ENCODE assay signal across 9 mouse cellular contexts in genomic region chr17:86471684-86472083, GRCm38 (mm10). TPM values are rescaled to one million over a fixed set of nuclear protein-coding genes. Genes with fewer than 3 reads are reported as not detected.
A peak's percentile ranks its signal among the peaks of the same experiment; 100 is the strongest.
DNase-seq lines count a peak whose midpoint lies in the region; ATAC-seq and TF ChIP-seq lines count a peak whose summit lies in the region.
"Had no signal": no experiment of that assay in that cellular context is flagged by ENCODE, and none has a peak within 500 bp of the region (broad histone marks: within the 10 kb centered on the region; RNA-seq: fewer than 3 reads in every experiment).

No protein-coding gene starts in this region.

- no peak overlapping the region for H3K27ac ChIP-seq in kidney, embryonic 15.5 days
- no peak overlapping the region for H3K27ac ChIP-seq in ES-Bruce4 (ENCODE audit: insufficient read depth, low read length)
- no peak overlapping the region for H3K27ac ChIP-seq in small intestine, adult 2 months (ENCODE audit: insufficient read depth, low read depth, low read length)

- intact Hi-C loops in gastrocnemius, postnatal 36 days (cut with DNase I) = no loop called here

- no peak overlapping the region for H3K4me3 ChIP-seq in kidney, embryonic 15.5 days (replicated peaks)
- no peak overlapping the region for H3K4me3 ChIP-seq in ES-Bruce4 (ENCODE audit: low read depth, low read length)
- H3K4me3 ChIP-seq in small intestine, adult 2 months (ENCODE audit: low read depth, low read length) = no peak overlapping the region

- H3K4me1 ChIP-seq in kidney, embryonic 15.5 days = peaks cover 39% of the 10 kb centered on the region
- H3K4me1 ChIP-seq in ES-Bruce4 (ENCODE audit: control insufficient read depth, insufficient read depth, low read length) = no peaks in the 10 kb centered on the region
- peaks cover 6% of the 10 kb centered on the region; the same call in 1 of the 2 replicates for H3K4me1 ChIP-seq in small intestine, adult 2 months (ENCODE audit: control insufficient read depth, insufficient read depth, insufficient read length, low read length)

- H3K36me3 ChIP-seq in kidney, embryonic 15.5 days = no peaks in the 10 kb centered on the region
- H3K36me3 ChIP-seq in ES-Bruce4 (ENCODE audit: control insufficient read depth, insufficient read depth, low read length, poor library complexity, severe bottlenecking) = no peaks in the 10 kb centered on the region
- no peaks in the 10 kb centered on the region for H3K36me3 ChIP-seq in small intestine, adult 2 months (ENCODE audit: control insufficient read depth, insufficient read depth, low read length)

- H3K9ac ChIP-seq in kidney, embryonic 15.5 days = no peak overlapping the region
- no peak overlapping the region for H3K9ac ChIP-seq in ES-Bruce4 (ENCODE audit: low read depth, poor library complexity, severe bottlenecking)

- no peak; the same call in 1 of the 2 replicates for ATAC-seq in kidney, embryonic 15.5 days (replicated peaks; ENCODE audit: low FRiP score)

- no peaks in the 10 kb centered on the region for H3K9me3 ChIP-seq in kidney, embryonic 15.5 days (replicated peaks)
- H3K9me3 ChIP-seq in ES-Bruce4 (replicated peaks; ENCODE audit: control insufficient read depth, insufficient read depth, low read length, poor library complexity, severe bottlenecking) = no peaks in the 10 kb centered on the region

- peak; percentile 52 for TF ChIP-seq CTCF in ES-Bruce4 (IDR thresholded peaks at IDR 0.05; ENCODE audit: low read depth, low read length)
- TF ChIP-seq CTCF in small intestine, adult 2 months (IDR thresholded peaks at IDR 0.05; ENCODE audit: extremely low read depth, insufficient read length, insufficient replicate concordance, low read depth, low read length) = peak; percentile 40; the same call in 1 of the 2 replicates

- 42% methylated on average over 5 of the region's 5 CpGs for WGBS in kidney, embryonic 15.5 days
- WGBS in small intestine, adult 2 months = 22% methylated on average over 5 of the region's 5 CpGs

- no peaks in the 10 kb centered on the region for H3K27me3 ChIP-seq in kidney, embryonic 15.5 days
- H3K27me3 ChIP-seq in ES-Bruce4 (ENCODE audit: control insufficient read depth, insufficient read depth, low read length, poor library complexity, severe bottlenecking) = no peaks in the 10 kb centered on the region
- no peaks in the 10 kb centered on the region for H3K27me3 ChIP-seq in small intestine, adult 2 months (ENCODE audit: control insufficient read depth, insufficient read depth, low read length)

- peak; percentile 63 for DNase-seq in kidney, adult 11 months
- peak; percentile 89 to 90 for DNase-seq in cerebellum, postnatal 14 days
- DNase-seq in kidney, postnatal 36 days = peak; percentile 70 to 87
- DNase-seq in gastrocnemius, postnatal 36 days = no peak
- DNase-seq in gastrocnemius, postnatal 25 days = no peak

- no peak for TF ChIP-seq EP300 in ES-Bruce4 (IDR thresholded peaks at IDR 0.05; ENCODE audit: insufficient read depth, low read depth, low read length)

- TF ChIP-seq POLR2A in ES-Bruce4 (IDR thresholded peaks at IDR 0.05; ENCODE audit: insufficient read depth, low read length) = no peak
- no peak for TF ChIP-seq POLR2A in small intestine, adult 2 months (IDR thresholded peaks at IDR 0.05; ENCODE audit: low read depth, low read length)

- H3K4me2 ChIP-seq in kidney, embryonic 15.5 days = no peak overlapping the region

RNA-seq across cellular contexts. Expression of gene Gm10309, which starts 33.3 kb away (rescaled TPM):
- polyA plus RNA-seq in kidney, embryonic 15.5 days (2015; fragmentation: Nextera tagmentation; extraction: Ambion mirVana) = 0.30 and 0.31 TPM in 2 replicates
- polyA plus RNA-seq in ES-Bruce4 (2011; ENCODE audit: insufficient read depth, insufficient read length, low read depth, missing spikeins) = not detected in 2 replicates
- 0.05 TPM in 1 of 2 replicates, not detected in the other for polyA plus RNA-seq in small intestine, adult 2 months (2012; rRNA removed)
- not detected for total RNA-seq in gastrocnemius, postnatal 36 days (2021)
- not detected for total RNA-seq in gastrocnemius, postnatal 25 days (2021)
- total RNA-seq: hematopoietic stem cell, adult 5-6 weeks had no signal

Comparison
In these comparisons a context has a peak if more than half of its experiments do, and no peak if none do; other contexts are left out.
1. DNase-seq: peak in kidney, adult 11 months (single experiment), cerebellum, postnatal 14 days (2 of 2) and kidney, postnatal 36 days (2 of 2); none in gastrocnemius, postnatal 36 days (0 of 2) and gastrocnemius, postnatal 25 days (single experiment).